Mouse (Mus musculus): ENCODE results near the gene Ssbp4.

- TF ChIP-seq CTCF (IDR thresholded peaks at IDR 0.05; ENCODE audit: low read depth), result no peak
- TF ChIP-seq EP300 (IDR thresholded peaks at IDR 0.05; ENCODE audit: low read depth), result no peak
Measured at GRCm38 (mm10) chr8:70565561-70565960, 43.1 kb downstream of the Ssbp4 start.
